Mouse (Mus musculus): ENCODE measurements at regions not wholly inside any gene's neighbourhood (a gene's known extent, or its start where the extent isn't known, plus 50 kb on each side); places are given as distances from the start of the nearest gene placed in this dataset.

DNA sequence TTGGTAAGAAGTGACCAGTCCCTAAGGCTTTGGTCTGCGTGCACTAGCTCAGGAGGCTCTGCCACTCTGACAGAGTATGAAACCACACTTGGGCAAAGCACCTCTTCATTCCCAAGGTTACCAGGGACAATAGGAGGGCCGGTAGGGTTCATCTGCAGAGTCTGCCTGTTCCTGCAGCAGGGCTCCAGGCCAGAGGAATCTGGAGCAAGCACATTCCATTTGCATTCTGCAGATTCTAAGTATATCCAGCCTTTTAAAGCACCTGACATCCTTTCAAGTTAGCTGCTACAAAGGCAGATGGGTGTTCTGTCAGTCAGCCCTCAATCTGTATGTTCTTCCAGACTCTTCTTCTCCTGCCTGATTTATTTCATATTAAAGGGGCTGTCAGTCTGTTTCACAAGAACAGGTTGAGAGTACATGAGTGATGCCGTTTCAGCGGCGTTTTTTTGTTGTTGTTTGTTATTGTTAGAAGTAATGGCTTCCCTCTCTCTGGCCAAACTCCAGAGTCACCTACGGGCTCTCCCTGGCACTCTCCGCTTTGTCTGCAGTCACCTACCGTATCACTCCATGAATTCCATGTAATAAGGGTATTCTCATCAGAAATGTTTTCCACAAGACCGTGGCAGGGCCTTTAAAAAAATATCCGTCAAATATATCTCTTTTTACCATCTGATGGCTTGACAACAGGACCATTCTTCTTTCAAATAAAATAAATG, 178.9 kb downstream of the Snx10 start:
- no peak overlapping the region for H3K4me3 ChIP-seq (ENCODE audit: control insufficient read depth in 1 of 2, insufficient read depth in 1 of 2, low read depth in 2 of 2, low read length in 2 of 2)
- no peaks in the 10 kb centered on the region for H3K79me2 ChIP-seq (ENCODE audit: control insufficient read depth, insufficient read depth, low read length, poor library complexity)
- DNase-seq (ENCODE audit: low read depth, low spot score) = no peak
- H3K4me1 ChIP-seq (ENCODE audit: control insufficient read depth in 1 of 2, insufficient read depth in 2 of 2, low read length in 2 of 2) = no peaks in the 10 kb centered on the region
- no peak overlapping the region for H3K9ac ChIP-seq (ENCODE audit: control insufficient read depth, low read depth, low read length, poor library complexity, severe bottlenecking)
- H3K27ac ChIP-seq (ENCODE audit: control insufficient read depth, low read depth, low read length) = no peak overlapping the region
- H3K27me3 ChIP-seq (ENCODE audit: control insufficient read depth in 1 of 2, insufficient read depth in 2 of 2, low read length in 2 of 2) = no peaks in the 10 kb centered on the region; a peak in 1 of 4 replicates
- TF ChIP-seq MAX (IDR thresholded peaks at IDR 0.05; ENCODE audit: low read length) = no peak
- no peak for TF ChIP-seq NRF1 (IDR thresholded peaks at IDR 0.05; ENCODE audit: insufficient read depth, low read depth, low read length, poor library complexity, severe bottlenecking)
- TF ChIP-seq E2F4 (IDR thresholded peaks at IDR 0.05; ENCODE audit: borderline replicate concordance, low read depth, low read length) = no peak
- TF ChIP-seq HCFC1 (IDR thresholded peaks at IDR 0.05; ENCODE audit: low read depth, low read length) = no peak
- no peak for TF ChIP-seq GATA1 (IDR thresholded peaks at IDR 0.05; ENCODE audit: low read depth, low read length)
- TF ChIP-seq UBTF (IDR thresholded peaks at IDR 0.05; ENCODE audit: borderline replicate concordance, insufficient read depth, low read depth, low read length) = no peak
- no peak for TF ChIP-seq CHD1 (IDR thresholded peaks at IDR 0.05; ENCODE audit: low read depth, low read length)
- no peak for TF ChIP-seq CTCF (IDR thresholded peaks at IDR 0.05 in 2 of 3, conservative IDR thresholded peaks at IDR 0.05 in 1 of 3; ENCODE audit: control insufficient read depth in 1 of 3, insufficient read depth in 1 of 3, low read depth in 2 of 3, low read length in 3 of 3, poor library complexity in 1 of 3, severe bottlenecking in 1 of 3)
- no peak for TF ChIP-seq TBP (IDR thresholded peaks at IDR 0.05; ENCODE audit: low read depth, low read length)
- TF ChIP-seq GABPA (IDR thresholded peaks at IDR 0.05; ENCODE audit: low read depth, low read length) = no peak
- no peak for TF ChIP-seq TAL1 (IDR thresholded peaks at IDR 0.05; ENCODE audit: low read length)
- TF ChIP-seq TCF12 (IDR thresholded peaks at IDR 0.05; ENCODE audit: low read depth, low read length) = no peak
- TF ChIP-seq ZMIZ1 (IDR thresholded peaks at IDR 0.05; ENCODE audit: low read depth, low read length) = no peak
- no peak for TF ChIP-seq ZKSCAN1 (IDR thresholded peaks at IDR 0.05; ENCODE audit: low read depth, low read length)
- TF ChIP-seq POLR2AphosphoS5 (IDR thresholded peaks at IDR 0.05; ENCODE audit: borderline replicate concordance, low read depth, low read length) = no peak
- TF ChIP-seq ETS1 (IDR thresholded peaks at IDR 0.05; ENCODE audit: low read depth, low read length) = no peak
- no peak for TF ChIP-seq SMC3 (IDR thresholded peaks at IDR 0.05; ENCODE audit: low read depth, low read length)
- no peak for TF ChIP-seq POLR2A (IDR thresholded peaks at IDR 0.05; ENCODE audit: control insufficient read depth in 1 of 2, insufficient read depth in 1 of 2, low read depth in 1 of 2, low read length in 2 of 2, poor library complexity in 1 of 2)
- no peaks in the 10 kb centered on the region for H3K9me3 ChIP-seq (replicated peaks; ENCODE audit: insufficient read depth, low read length)
- H3K36me3 ChIP-seq (ENCODE audit: control insufficient read depth in 1 of 2, insufficient read depth in 2 of 2, low read length in 2 of 2) = no peaks in the 10 kb centered on the region

DNA sequence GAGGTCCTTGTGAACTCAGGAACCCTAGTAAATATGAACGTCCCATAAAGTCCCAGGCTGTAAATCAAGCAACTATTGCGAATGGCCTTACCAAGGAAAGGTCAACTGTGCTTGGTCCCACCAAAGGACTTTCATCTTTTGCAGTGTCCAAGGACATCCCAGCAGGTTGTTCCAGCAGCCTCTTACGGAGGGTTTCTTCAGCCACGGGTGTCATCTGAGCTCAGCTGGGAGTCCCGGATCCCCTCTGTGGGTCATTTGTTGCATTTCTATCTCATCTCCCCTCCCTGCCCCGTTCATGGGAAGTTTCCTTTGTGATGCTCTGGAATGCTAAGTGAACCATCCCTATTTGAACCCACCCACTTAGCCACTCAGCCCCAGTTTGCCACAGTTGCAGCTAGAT, 184.3 kb downstream of the Snx10 start:
- no peaks in the 10 kb centered on the region for H3K79me2 ChIP-seq (ENCODE audit: control insufficient read depth, insufficient read depth, low read length, poor library complexity)
- no peaks in the 10 kb centered on the region for H3K36me3 ChIP-seq (ENCODE audit: control insufficient read depth in 1 of 2, insufficient read depth in 2 of 2, low read length in 2 of 2)
- no peak overlapping the region for H3K9ac ChIP-seq (ENCODE audit: control insufficient read depth, low read depth, low read length, poor library complexity, severe bottlenecking)
- H3K4me1 ChIP-seq (ENCODE audit: control insufficient read depth in 1 of 2, insufficient read depth in 2 of 2, low read length in 2 of 2) = no peaks in the 10 kb centered on the region
- H3K27me3 ChIP-seq (ENCODE audit: control insufficient read depth in 1 of 2, insufficient read depth in 2 of 2, low read length in 2 of 2) = no peaks in the 10 kb centered on the region
- TF ChIP-seq KAT2A (conservative IDR thresholded peaks at IDR 0.05; ENCODE audit: low read depth, low read length) = no peak
- no peak for TF ChIP-seq SMC3 (IDR thresholded peaks at IDR 0.05; ENCODE audit: low read depth, low read length)
- TF ChIP-seq MAFK (IDR thresholded peaks at IDR 0.05; ENCODE audit: borderline replicate concordance, low read depth, low read length) = no peak
- TF ChIP-seq USF2 (IDR thresholded peaks at IDR 0.05; ENCODE audit: borderline replicate concordance in 1 of 2, insufficient read depth in 1 of 2, low read depth in 1 of 2, low read length in 2 of 2) = no peak
- TF ChIP-seq ZMIZ1 (IDR thresholded peaks at IDR 0.05; ENCODE audit: low read depth, low read length) = no peak
- no peak for TF ChIP-seq TAL1 (IDR thresholded peaks at IDR 0.05; ENCODE audit: low read length)
- no peak for TF ChIP-seq MYB (IDR thresholded peaks at IDR 0.05; ENCODE audit: low read depth, low read length)
- TF ChIP-seq BHLHE40 (IDR thresholded peaks at IDR 0.05; ENCODE audit: borderline replicate concordance, low read depth, low read length) = no peak
- TF ChIP-seq MXI1 (IDR thresholded peaks at IDR 0.05; ENCODE audit: low read depth, low read length) = no peak
- TF ChIP-seq ELF1 (IDR thresholded peaks at IDR 0.05; ENCODE audit: low read depth, low read length) = no peak
- TF ChIP-seq ETS1 (IDR thresholded peaks at IDR 0.05; ENCODE audit: low read depth, low read length) = no peak
- no peak for TF ChIP-seq GABPA (IDR thresholded peaks at IDR 0.05; ENCODE audit: low read depth, low read length)
- no peaks in the 10 kb centered on the region for H3K9me3 ChIP-seq (replicated peaks; ENCODE audit: insufficient read depth, low read length)
- H3K27ac ChIP-seq (ENCODE audit: control insufficient read depth, low read depth, low read length) = no peak overlapping the region
- no peak for DNase-seq (ENCODE audit: low read depth, low spot score)
- no peak overlapping the region for H3K4me3 ChIP-seq (ENCODE audit: control insufficient read depth in 1 of 2, insufficient read depth in 1 of 2, low read depth in 2 of 2, low read length in 2 of 2)
